Mouse (Mus musculus): ENCODE data around the gene Ttc36. TPM values are rescaled to one million over a fixed set of nuclear protein-coding genes. Genes with fewer than 3 reads are reported as not detected.

Ttc36 gene
- polyA plus RNA-seq (2014; fragmentation: Nextera tagmentation; extraction: Ambion mirVana): 0.91 TPM in 1 of 2 replicates, not detected in the other

- WGBS: 56% methylated on average over 4 of the region's 4 CpGs
- no peak within 1 kb of the TSS for H3K9ac ChIP-seq
These were observed at the start of gene Ttc36 for GRCm38 (mm10) chr9:44802808-44803450. Ttc36 (minus strand) TSS chr9:44803072.

GRCm38 (mm10) chr9:44847446-44847845, 44.6 kb upstream of the Ttc36 start:
- H3K27ac ChIP-seq (ENCODE audit: low read depth): no peak overlapping the region
- H3K4me3 ChIP-seq (ENCODE audit: low read depth, low read length): no peak overlapping the region
- H3K27me3 ChIP-seq (ENCODE audit: insufficient read depth, low read length): no peaks in the 10 kb centered on the region
- H3K4me2 ChIP-seq: no peak overlapping the region
- ATAC-seq (ENCODE audit: insufficient read depth) (no peak), DNase-seq (no peak)
- H3K36me3 ChIP-seq (ENCODE audit: insufficient read depth): peaks cover 81% of the 10 kb centered on the region
- 83% methylated on average over 6 of the region's 6 CpGs for WGBS
- no peaks in the 10 kb centered on the region for H3K9me3 ChIP-seq (ENCODE audit: low read depth, low read length)
- TF ChIP-seq CTCF (IDR thresholded peaks at IDR 0.05; ENCODE audit: low read depth): no peak
- no peak overlapping the region for H3K9ac ChIP-seq
- H3K4me1 ChIP-seq (ENCODE audit: insufficient read depth): no peaks in the 10 kb centered on the region

More at GRCm38 (mm10) chr9:44802808-44803450, at the start of gene Ttc36:
- ATAC-seq (ENCODE audit: insufficient read depth) (no peak), DNase-seq (no peak)
- no peak within 1 kb of the TSS for H3K4me2 ChIP-seq
- peaks cover 23% of the 10 kb centered on the region for H3K27me3 ChIP-seq (ENCODE audit: insufficient read depth, low read length)
- H3K4me3 ChIP-seq (ENCODE audit: low read depth, low read length): no peak within 1 kb of the TSS
- TF ChIP-seq CTCF (IDR thresholded peaks at IDR 0.05; ENCODE audit: low read depth): no peak
- H3K4me1 ChIP-seq (ENCODE audit: insufficient read depth): peaks cover 2% of the 10 kb centered on the region; the same call in 1 of the 2 replicates
- peaks cover 33% of the 10 kb centered on the region for H3K36me3 ChIP-seq (ENCODE audit: insufficient read depth)
- no peak within 1 kb of the TSS for H3K27ac ChIP-seq (ENCODE audit: low read depth)
- H3K9me3 ChIP-seq (ENCODE audit: low read depth, low read length): no peaks in the 10 kb centered on the region

DNA sequence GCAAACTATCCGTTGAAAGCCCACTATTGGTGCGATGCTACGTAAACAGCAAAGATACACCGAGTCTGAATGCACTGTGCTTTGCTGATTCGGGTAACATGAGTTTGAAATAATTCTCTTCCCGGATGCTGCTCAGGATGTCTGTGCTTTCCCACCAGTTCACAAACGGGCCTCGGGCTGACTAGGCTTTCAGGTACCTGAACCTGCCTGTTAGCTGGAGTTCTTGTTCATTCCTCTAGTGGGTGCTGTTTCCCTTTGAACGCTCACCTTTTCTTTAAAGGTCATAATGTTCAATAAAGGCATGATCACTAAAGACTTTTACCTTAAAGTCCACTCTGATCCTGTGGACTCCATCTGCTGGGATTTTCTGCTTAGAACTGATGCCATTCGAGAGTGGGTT, 38.4 kb upstream of the Ttc36 start:
- Histone ChIP-seq H3K27me3 (ENCODE audit: insufficient read depth, low read length) (no peaks in the 10 kb centered on the region), H3K27ac (ENCODE audit: low read depth) (no peak overlapping the region), H3K4me3 (ENCODE audit: low read depth, low read length) (no peak overlapping the region), H3K4me2 (no peak overlapping the region), H3K36me3 (ENCODE audit: insufficient read depth) (peaks cover 92% of the 10 kb centered on the region), H3K9me3 (ENCODE audit: low read depth, low read length) (no peaks in the 10 kb centered on the region), H3K4me1 (ENCODE audit: insufficient read depth) (no peaks in the 10 kb centered on the region), H3K9ac (no peak overlapping the region)
- ATAC-seq (ENCODE audit: insufficient read depth) (no peak), DNase-seq (peak; percentile 23)
- WGBS: 88% methylated on average over 10 of the region's 10 CpGs
- TF ChIP-seq CTCF (IDR thresholded peaks at IDR 0.05; ENCODE audit: low read depth): peak; percentile 54

DNA sequence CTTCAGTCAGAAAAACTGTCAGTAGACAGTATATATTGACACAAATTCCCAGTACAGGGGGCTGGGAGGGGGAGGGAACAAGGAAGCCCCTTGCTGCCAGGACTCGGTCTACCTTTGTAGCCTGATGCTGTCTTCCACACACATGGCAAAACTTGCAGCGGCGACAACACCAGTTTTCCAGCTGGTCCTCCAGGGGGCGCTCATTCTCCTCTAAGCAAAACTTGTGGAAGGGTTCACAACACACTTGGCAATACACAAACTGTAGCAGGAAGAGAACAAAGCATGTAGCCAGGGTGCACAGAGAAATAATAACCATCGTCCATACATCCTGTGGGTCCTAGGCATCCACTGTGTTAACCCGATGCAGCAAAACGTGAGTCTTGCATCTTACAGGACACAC, 33.6 kb upstream of the Ttc36 start:
- H3K4me2 ChIP-seq: no peak overlapping the region
- H3K27me3 ChIP-seq (ENCODE audit: insufficient read depth, low read length): no peaks in the 10 kb centered on the region
- 53% methylated on average over 7 of the region's 7 CpGs for WGBS
- peak; percentile 78 for TF ChIP-seq CTCF (IDR thresholded peaks at IDR 0.05; ENCODE audit: low read depth)
- H3K9ac ChIP-seq: no peak overlapping the region
- peaks cover 90% of the 10 kb centered on the region for H3K36me3 ChIP-seq (ENCODE audit: insufficient read depth)
- no peak for ATAC-seq (ENCODE audit: insufficient read depth)
- DNase-seq: peak; percentile 85
- H3K27ac ChIP-seq (ENCODE audit: low read depth): no peak overlapping the region
- H3K4me3 ChIP-seq (ENCODE audit: low read depth, low read length): no peak overlapping the region
- no peaks in the 10 kb centered on the region for H3K9me3 ChIP-seq (ENCODE audit: low read depth, low read length)
- H3K4me1 ChIP-seq (ENCODE audit: insufficient read depth): no peaks in the 10 kb centered on the region

- Histone ChIP-seq H3K4me2 (no peak overlapping the region), H3K9ac (no peak overlapping the region), H3K9me3 (ENCODE audit: low read depth, low read length) (no peaks in the 10 kb centered on the region), H3K4me1 (ENCODE audit: insufficient read depth) (no peaks in the 10 kb centered on the region), H3K4me3 (ENCODE audit: low read depth, low read length) (no peak overlapping the region), H3K27me3 (ENCODE audit: insufficient read depth, low read length) (no peaks in the 10 kb centered on the region), H3K27ac (ENCODE audit: low read depth) (no peak overlapping the region), H3K36me3 (ENCODE audit: insufficient read depth) (peaks cover 94% of the 10 kb centered on the region)
- TF ChIP-seq CTCF (IDR thresholded peaks at IDR 0.05; ENCODE audit: low read depth): no peak
- WGBS: 75% methylated on average over 4 of the region's 4 CpGs
- ATAC-seq (ENCODE audit: insufficient read depth) (no peak), DNase-seq (peak; percentile 52)
These were observed 29.5 kb upstream of the Ttc36 start for GRCm38 (mm10) chr9:44832356-44832755.

DNA sequence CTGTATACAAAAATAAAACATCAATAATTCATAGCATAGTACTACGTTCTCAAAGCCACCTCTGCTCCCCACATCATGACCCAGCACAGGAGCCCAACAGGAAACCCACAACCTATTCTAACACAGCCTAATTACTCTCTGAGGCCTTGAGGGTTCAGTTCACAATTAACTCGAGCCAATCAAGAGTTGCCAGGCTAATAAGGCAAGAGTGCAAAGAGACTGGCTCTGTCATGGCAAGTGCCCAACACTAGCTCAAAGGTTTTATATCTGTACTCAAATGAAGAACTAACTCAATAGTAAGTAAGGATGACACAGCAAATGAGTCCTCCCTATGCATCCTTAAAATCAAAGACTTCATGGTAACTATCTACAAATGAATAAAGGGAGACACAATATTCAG, 27.6 kb upstream of the Ttc36 start:
- no peaks in the 10 kb centered on the region for H3K4me1 ChIP-seq (ENCODE audit: insufficient read depth)
- no peak overlapping the region for H3K9ac ChIP-seq
- no peaks in the 10 kb centered on the region for H3K9me3 ChIP-seq (ENCODE audit: low read depth, low read length)
- no peak for TF ChIP-seq CTCF (IDR thresholded peaks at IDR 0.05; ENCODE audit: low read depth)
- H3K36me3 ChIP-seq (ENCODE audit: insufficient read depth): peaks cover 96% of the 10 kb centered on the region
- WGBS: 78% methylated on average over 2 of the region's 2 CpGs
- DNase-seq: no peak
- ATAC-seq (ENCODE audit: insufficient read depth): no peak
- no peak overlapping the region for H3K27ac ChIP-seq (ENCODE audit: low read depth)
- H3K4me3 ChIP-seq (ENCODE audit: low read depth, low read length): no peak overlapping the region
- H3K27me3 ChIP-seq (ENCODE audit: insufficient read depth, low read length): no peaks in the 10 kb centered on the region
- H3K4me2 ChIP-seq: no peak overlapping the region

- 97% methylated on average over 11 of the region's 11 CpGs for WGBS
- H3K27ac ChIP-seq (ENCODE audit: low read depth): no peak overlapping the region
- H3K4me3 ChIP-seq (ENCODE audit: low read depth, low read length): no peak overlapping the region
- peaks cover 96% of the 10 kb centered on the region for H3K36me3 ChIP-seq (ENCODE audit: insufficient read depth)
- H3K4me1 ChIP-seq (ENCODE audit: insufficient read depth): no peaks in the 10 kb centered on the region
- no peaks in the 10 kb centered on the region for H3K27me3 ChIP-seq (ENCODE audit: insufficient read depth, low read length)
- H3K9me3 ChIP-seq (ENCODE audit: low read depth, low read length): no peaks in the 10 kb centered on the region
- no peak for TF ChIP-seq CTCF (IDR thresholded peaks at IDR 0.05; ENCODE audit: low read depth)
- no peak for DNase-seq
- H3K9ac ChIP-seq: no peak overlapping the region
- ATAC-seq (ENCODE audit: insufficient read depth): no peak
- H3K4me2 ChIP-seq: no peak overlapping the region
These were observed 26.1 kb upstream of the Ttc36 start for GRCm38 (mm10) chr9:44828944-44829343.

All from lung, embryonic 14.5 days (tissue).